Mouse (Mus musculus): Measurements from ENCODE around the gene Gk5. TPM values are rescaled to one million over a fixed set of nuclear protein-coding genes. Genes with fewer than 3 reads are reported as not detected.
"Not testable (repeated sequence)": the region's sequence is repeated elsewhere in the genome, so short reads cannot be mapped to it uniquely, and the experiment has no call there.

The Gk5 gene
- polyA plus RNA-seq, 2 experiments from 2014 or later: 0.55 to 0.69 TPM

DNA sequence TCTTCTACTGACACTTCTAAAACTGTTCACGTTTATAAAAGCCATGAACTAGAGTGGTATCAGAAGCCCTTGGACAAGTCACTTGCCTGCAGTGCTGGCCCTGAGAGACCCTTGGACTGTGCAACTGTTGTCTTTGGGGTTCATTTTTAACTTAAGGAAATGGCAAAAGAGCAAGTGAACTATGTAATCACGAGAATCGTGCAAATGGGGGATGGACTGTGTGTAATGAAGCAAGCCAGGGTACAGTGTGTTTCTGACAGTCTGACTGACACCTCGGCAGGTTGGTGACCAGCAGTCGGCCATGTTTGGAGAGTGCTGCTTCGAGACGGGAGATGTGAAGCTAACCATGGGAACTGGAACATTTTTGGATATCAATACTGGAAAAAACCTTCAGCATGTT, 33.6 kb downstream of the Gk5 start:
- ATAC-seq: no peak

DNA sequence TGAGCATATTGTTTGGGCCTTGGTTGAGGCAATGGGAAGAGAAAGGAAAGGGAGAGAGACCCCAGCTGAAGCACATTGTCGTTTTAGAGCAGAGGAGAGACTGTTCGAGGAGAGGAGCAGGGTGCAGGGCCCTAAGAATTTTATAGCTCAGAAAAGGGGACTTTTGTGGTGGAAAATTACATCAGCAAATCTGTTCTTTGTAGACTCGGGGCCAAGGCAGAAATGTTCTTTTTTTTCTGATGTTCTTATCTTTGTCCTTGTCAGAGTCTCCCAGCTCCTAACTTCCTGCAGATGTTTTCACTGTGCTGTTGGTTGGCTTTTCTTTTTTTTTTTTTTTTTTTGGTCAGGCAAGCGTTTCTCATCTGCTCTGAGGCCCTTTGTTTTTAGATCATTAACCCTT, 39.3 kb downstream of the Gk5 start:
- ATAC-seq: no peak

DNA sequence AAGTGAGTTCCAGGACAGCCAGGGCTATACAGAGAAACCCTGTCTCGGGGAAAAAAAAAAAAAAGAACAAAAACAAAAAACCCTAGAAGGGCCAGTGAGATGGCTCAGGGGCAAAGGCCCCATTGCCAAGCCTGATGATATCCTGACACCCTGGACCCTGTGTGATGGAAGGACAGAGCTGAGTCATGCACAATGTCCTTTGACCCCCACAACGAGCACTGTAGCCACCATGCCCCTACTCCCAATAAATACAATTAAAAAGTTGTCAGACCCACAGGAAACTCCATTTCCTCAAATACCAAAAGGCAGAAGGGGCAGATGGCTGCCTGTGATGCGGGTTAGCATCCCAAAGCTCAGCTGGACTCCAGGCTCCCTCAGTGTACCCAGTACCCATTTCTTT, 39.9 kb downstream of the Gk5 start:
- no peak for ATAC-seq

DNA sequence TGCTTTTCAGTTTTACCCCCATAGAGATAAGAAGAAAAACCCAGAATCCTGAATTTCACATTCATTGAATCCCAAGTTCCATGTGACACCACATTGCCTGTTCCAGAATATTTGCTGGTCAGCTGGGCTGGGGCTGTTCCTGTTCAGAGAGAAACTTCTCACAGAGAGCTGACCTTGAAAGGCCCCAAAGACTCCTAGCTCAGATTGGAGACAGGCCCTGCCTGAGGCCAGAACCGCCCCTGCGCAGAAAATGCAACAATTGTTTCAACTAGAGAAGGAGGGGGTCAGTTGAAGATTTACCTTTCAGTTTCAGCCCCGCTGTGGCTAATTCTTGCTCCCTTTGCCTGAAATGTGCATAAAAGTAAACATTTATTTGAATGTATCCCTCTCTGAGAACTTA, 41.6 kb downstream of the Gk5 start:
- ATAC-seq: no peak

DNA sequence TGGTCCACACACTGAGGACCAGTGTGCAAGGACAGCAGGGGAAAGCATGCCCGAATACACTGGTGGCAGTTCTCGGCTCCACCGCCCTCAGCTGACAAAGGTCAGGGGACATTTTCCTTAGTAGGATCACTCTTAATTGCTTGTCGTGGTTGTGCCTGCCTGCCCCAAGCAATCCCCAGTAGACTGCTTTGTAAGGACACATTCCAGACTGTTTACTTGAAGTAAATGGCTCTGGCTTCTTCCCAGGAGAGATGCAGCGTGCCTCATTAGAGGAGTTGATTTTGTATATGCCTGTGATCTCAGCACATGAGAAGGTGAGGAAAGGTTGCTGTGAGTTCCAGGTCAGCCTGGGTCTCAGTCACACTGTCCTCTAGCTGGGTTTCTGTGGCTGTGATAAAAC, 43.3 kb downstream of the Gk5 start:
- ATAC-seq: no peak

DNA sequence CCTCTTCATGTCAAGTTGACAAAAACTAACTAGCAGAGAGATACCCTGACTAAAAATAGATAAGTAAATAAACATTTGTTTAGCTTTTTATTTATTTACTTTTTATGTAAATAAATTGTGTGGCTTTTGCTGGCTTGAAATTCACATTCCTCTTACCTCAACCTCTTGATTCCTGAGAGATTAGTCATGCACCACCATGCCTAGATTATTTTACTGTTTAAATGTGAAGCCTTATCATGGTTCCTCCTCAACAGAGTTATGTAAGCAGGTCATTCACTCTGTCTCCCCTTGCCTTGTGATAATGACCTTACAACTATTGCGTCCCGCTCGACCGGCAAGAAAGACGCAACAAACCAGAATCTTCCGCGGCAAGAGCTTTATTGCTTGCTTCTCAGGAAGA, 44.3 kb downstream of the Gk5 start:
- ATAC-seq: no peak

DNA sequence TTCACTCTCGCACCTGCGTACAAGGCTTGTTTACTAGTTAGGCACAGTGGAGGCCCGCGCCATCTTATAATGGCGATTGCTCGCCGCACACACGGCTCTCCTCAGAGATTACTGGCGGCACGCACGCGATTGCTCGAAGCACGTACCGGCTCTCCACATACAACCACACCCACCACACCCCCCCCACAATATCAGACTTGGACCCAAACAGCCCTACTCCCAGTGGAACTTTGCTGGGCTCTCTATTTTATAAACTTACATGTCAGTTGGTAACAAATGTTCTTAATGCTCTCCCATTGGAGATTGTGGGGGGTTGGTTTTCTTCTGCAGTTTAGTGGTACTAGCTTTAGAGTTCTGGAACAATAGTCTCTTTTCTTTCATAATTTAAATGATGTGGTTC, 44.8 kb downstream of the Gk5 start:
- not testable (repeated sequence) for ATAC-seq

DNA sequence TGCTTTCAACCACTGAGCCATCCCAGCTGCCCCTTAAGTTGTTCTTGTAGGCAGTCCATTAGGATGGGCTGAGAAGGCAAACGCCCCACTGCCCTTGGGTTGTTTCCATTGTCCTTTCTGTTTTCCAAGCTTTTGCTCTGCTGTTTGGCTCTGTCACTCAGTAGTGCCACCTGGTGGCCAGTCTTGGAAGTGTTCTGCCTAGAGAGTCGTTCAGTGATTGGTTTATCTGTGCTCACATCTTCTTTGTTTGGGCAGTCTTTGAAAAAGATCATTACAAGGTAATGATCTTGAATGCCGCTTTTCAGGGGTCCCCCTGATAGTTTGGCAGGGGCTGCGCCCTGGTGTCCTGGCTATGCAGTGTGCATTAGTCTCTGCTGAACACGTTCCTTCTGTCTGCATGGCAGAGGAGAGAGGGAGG, 48.0 kb downstream of the Gk5 start:
- ATAC-seq: peak; percentile 59

DNA sequence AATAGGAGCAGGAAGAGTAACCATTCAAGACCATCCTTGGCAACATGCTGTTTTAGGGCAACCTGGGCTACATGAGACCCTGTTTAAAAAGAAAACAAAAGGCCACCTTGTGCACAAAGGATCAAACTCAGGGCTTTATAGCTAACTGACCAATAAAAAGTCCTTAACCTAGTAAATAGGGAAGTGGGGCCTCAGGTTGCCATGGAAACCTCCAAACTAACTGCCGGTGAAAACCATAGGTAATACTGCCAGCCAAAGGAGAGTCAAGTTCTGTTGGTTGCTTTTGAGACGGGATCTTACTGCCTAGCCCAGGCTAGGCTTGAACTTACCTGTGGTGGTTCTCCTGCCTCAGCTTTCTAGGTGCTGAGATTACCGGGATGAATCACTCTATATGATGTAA, 51.4 kb downstream of the Gk5 start:
- ATAC-seq: no peak

DNA sequence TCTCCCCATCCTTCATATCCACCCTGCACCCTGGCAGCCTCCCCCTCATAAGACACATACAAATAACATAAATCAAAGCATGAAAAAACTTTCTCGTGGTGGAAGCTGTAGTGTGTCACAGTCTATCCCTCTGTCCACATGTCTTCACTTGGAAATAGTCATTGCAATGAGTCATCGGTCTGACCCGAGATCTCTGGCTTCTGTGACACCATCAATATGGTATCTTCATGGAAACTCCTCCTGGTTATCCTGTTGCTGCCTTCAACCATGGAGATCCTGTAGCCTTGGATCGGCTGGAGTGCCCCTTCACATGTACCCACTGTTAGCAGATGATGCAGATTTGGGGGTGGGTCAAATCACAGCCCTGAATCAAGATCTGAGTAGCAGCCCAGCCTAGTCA, 65.7 kb downstream of the Gk5 start:
- no peak for ATAC-seq

DNA sequence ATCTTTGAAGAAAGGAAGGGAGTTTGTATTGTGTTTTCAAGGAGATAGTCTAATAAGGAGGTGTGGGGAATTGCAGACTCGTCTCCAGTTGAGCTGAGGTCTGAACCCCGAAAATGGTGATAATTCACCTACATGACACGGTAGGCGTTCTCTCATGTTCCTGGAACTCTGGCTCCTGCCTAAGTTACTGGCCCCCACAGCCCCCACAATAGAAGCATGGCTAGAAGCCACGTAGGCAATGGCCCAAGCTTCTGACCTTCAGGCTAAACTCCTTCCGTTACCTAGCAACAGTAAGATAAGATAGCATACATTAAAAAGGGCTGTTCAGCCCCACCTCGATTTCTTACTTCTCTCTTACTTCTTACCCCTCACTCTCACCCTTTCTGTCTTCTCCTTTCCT, 67.5 kb downstream of the Gk5 start:
- ATAC-seq: no peak

DNA sequence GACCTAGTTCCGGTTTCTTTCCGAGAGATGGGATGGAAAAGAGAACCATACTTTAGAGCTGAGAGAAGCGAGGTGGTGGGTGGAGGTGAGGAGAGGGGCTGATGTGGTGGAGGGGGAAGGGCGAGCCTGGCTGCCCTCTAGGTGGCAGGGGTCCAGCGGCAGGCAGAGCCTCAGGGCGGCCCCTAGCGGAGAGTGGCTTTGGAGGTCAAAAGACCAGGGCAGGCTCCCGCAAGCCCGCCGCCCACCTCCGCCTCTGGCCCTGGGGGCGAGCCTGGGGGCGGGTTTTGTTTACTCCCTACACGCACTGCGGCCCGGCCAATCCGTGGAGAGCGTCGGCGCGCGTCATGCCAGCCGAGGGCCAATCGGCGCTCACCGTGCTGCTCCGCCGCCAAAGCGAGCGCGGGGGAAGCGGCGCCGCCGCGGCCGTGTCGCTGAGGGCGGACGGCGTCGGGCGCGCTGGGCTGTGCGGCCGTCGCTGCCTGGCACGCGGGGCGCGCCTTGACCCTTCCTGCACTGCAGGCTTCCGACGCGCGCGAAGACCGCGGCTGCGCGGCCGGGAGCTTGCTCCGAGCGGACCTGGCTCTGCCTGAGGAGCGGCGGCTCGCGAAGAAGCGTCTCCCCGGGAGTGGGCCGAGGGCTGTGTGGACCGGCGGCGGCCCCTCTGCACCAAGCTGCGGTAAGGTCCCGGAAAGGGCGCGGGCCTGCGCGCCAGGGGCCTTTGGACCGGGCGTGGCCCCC, 76.9 kb downstream of the Gk5 start, which contains the start of gene Tfdp2:
Gene Tfdp2 (plus strand): TSS at position 391 of the 738 bp plus-strand sequence.
- peak; percentile 95 for ATAC-seq

DNA sequence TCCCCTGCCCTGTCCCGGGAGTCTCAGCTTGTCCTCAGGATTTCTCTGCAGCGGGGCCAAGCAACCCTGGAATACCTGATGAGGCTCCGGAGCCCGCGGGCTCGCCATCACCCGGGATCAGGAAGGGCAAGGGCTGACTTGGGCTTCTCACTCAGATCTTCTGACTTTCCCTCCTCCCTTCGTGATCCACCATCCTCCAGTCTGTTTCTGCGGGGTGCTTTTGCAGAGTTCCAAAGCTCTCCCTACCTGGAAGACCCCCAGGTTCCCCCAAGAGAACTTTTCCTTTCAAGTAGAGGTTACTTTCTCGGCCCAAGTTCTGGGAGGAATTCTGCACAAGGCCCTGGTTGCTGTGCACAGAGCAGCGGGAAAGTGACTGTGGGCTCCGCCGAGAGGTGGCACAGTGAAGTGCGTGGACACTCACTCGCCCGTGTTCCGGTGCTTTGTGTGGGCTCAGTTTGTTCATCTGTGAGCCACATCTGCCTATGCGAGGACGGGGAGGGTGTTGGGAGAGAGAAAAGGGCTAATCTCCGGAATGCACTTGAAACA, 77.5 kb downstream of the Gk5 start:
- peak; percentile 25 for ATAC-seq

DNA sequence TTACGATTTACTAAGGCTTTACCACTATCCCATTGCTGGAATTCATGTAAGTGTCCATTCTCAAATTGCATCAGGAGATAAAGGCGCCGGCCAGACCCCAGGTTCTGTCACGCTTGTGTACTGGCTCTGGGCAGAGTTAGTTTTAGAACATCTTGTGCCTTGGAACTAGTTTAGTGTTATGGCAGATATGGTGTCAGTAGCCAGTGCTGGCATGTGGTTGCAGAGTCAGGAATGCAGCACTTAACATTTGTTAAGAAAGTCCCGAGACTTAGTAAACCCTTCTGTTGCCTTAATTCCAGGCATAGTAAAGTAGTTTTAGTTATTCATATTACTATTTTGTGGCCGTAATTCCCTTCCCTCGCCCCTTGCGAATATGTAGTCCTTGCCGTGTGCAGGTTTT, 78.6 kb downstream of the Gk5 start:
- ATAC-seq: no peak

DNA sequence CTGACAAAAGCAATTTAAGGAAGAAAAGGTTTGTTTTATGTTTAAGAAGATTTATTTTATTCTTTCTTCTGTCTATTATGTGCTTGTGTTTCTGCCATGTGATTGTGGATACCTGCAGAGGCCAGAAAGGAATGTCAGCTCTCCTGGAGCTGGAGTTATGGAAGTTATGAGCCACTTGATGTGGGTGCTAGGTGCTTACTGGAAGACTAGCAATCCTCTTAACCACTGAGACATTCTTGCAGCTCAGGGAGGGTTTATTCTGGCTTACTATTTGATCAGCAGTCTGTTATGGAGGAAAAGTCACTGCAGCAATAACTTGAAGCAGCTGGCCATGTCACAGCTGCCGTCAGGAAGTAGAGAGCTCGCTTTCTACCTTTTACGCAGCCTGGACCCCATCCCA, 84.5 kb downstream of the Gk5 start:
- ATAC-seq: no peak

DNA sequence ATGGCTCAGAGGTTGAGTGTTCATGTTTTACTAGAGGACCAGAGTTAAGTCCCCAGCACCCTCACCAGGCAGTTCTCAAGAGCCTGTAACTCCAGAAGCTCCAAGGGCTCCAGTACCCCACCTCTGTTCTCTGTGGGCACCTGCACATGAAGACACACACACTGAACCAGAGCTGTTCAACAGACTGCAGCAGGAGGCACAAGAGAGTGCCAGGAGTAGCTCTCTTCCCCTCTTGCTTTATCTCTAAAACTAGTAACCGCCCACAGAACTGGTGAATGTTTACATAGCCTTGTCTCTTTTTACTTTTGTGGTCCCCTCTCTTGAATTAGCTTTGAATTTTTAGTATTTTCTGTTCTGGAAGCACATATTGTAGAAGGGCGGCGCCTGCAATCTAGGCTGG, 88.3 kb downstream of the Gk5 start:
- ATAC-seq: no peak

DNA sequence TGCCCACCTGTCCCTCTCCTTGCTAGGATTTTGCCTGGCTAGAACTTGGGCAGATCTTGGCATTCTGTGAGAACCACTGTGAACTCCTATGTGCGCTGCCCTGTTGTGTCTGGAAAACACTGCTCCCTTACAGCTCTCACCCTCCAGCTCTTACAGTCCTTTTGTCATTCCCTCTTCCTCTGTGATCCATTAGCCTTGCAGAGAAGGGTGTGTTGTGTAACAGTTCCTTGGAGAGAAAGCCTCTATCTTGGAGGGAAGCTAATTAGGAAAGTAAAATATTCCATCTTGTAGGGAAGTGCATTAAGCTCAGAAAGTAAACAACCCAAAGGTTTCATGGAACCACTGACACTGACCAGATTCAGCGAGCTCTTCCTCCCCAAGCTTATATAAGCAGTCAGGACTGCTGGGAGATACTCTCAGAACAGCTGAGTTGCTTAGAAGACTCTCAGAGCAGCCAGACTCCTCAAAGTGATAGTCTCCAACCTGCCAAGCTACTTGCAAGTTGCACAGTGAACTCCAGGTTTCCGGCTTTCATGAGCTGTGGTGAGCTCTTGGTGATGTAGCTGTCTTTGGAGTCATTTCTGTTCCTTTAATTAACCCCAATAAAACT, 94.0 kb downstream of the Gk5 start:
- no peak for ATAC-seq

DNA sequence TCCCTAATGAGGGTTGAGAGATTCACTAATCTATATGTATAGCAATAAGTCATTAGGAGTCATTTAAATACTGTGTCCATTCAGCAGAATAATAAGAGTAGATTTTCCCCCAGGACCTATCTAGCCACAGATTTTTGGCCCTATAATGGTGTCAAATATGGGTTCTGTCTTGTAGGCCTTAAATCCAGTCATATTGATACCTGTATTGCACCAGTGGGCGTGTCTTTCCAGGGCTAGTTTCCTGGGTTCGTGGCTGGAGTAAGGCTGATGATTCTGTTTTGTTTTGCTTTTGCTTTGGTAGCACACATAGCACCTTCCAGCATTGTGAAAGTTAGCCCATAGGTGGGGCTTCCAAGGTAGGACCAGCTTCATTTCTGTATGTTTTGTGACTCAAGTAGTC, 95.0 kb downstream of the Gk5 start:
- no peak for ATAC-seq

DNA sequence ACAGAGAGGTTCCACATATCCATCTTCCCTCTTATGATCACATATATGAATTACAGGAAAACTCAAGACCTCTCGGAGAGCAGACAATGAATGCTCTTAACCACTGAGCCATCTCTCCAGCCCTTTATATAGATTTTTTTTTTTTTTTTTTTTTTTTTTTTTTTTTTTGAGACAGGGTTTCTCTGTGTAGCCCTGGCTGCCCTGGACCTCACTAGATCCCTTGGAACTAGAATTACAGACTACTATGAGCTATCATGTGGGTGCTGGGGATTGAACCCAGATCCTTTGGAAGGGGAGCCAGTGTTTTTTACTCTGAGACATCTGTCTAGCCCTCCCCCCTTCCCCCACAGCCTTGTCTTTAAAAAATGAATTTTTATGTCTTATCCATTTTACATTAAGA, 98.1 kb downstream of the Gk5 start:
- no peak for ATAC-seq

DNA sequence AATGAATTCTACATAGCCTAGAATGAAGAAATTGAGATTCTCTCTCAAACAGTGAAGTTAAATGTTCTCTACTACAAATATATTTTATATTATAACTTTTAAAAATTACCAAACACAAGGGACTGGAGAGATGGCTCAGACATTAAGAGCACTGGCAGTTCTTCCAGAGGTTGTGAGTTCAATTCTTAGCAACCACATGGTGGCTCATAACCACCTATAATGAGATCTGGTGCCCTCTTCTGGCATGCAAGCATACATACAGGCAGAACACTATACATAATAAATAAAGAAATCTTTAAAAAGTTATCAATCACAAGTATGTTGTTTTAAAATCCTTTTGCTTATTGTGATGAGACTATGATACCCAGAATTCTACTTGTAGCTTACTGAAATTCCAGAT, 98.6 kb downstream of the Gk5 start:
- ATAC-seq: no peak

DNA sequence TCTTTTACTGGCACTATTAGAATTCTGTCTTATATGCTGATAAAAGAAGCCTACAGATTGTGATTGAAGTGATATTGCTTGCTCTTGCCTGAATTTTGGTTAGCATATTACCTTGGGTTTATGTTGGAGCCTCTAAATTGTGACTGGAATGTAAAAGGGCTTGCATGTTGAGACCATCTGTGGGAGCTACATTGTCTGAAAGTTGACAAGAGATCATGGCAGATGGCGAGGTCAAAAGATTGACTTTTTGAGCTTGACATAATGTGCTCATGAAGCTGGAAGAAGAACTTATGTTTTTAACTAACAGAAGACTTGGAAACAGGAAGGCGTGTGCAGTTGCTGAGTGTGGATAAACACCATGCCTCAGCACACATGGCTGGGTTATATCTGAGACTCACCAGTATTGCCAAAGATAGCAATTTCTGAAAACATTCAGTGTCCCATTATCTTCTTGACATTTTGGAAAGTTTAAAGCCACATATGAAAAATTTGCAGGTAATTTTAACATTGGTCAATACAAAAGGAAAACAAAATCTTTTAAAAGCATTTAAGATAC, 100.0 kb downstream of the Gk5 start:
- ATAC-seq: no peak

DNA sequence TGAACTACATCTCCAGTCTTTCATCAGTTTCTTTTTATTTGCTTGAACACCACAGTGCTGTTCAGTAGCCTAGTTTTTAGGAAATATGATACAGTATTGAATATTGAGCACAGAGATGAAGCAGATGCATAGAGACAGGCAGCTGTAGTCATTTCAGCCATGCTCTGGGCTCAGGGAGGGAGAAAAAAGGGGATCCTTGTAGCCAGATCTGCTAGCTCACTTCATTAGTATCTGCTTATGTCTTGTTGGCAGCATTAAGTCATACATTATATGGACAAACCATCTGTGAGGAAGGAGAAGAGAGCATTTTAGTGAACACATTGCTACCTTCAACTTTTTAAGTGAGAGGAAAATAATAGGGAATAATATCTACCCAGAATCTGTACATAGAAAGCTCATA, 101.3 kb downstream of the Gk5 start:
- no peak for ATAC-seq

DNA sequence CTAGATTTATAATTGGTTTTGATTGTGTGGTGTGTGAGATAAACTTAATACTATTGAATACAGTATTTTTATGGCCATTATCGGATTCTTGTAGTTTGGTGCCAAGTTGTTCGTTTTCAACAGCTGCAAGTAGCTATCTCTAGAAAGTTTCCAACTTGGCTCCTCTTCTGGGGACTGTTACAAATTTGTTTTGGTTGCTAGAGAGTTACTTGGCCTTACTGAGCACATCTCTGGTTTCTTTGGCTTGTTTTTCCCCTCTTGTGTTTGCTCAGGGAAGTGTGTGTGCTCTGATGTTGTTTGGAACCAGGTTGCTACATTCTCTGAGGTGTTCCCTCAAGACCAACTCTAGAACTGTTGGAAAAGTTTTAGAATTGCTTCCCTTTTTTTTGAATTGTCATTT, 104.1 kb downstream of the Gk5 start:
- no peak for ATAC-seq

DNA sequence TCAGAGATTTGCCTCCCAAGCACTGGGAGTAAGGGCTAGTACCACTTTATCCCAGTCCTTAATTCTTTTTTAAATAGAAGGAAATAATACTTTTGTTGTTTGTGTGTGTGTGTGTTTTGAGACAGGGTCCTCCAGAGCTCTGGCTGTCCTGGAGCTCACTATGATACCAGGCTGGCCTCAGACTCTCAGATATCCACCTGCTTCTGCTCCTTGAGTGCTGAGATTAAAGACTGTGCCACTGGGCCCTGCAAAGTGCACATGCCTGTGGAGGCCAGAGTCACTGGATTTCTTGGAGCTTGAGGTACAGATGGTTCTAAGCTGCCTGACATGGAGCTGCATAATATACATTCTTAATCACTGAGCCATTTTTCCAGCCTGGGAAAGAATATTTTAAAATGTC, 109.1 kb downstream of the Gk5 start:
- ATAC-seq: no peak
